Mouse (Mus musculus) kidney, postnatal 0 days (tissue): ENCODE measurements around the gene Neu1. TPM values are rescaled to one million over a fixed set of nuclear protein-coding genes. Genes with fewer than 3 reads are reported as not detected.

Experiments
- ATAC-seq: fragments of 200-750 bp; cut with Nextera tagmentation; replicated peaks from 2 replicates; pipeline ENCODE4 v1.8.0; 2017; ENCODE audit warnings: low read depth, moderate number of reproducible peaks, moderate TSS enrichment, moderate library complexity; ENCODE audit not compliant: low FRiP score
- DNase-seq: peaks from one replicate; pipeline ENCODE4 v3.0.0-alpha.2; 2016; ENCODE audit warnings: low spot score
- H3K27ac ChIP-seq: fragments of 300-500 bp; sonication (generic); 2 replicates; pipeline ENCODE4 v1.5.1; 2014; ENCODE audit warnings: mild to moderate bottlenecking
- H3K27me3 ChIP-seq: fragments of 300-500 bp; sonication (generic); 2 replicates; pipeline ENCODE4 v1.6.1; 2014; ENCODE audit warnings: low read length, mixed read lengths; ENCODE audit not compliant: insufficient read depth
- H3K36me3 ChIP-seq: fragments of 300-500 bp; sonication (generic); 2 replicates; pipeline ENCODE4 v1.6.1; 2014; ENCODE audit warnings: low read length, mixed read lengths; ENCODE audit not compliant: insufficient read depth
- H3K4me1 ChIP-seq: fragments of 300-500 bp; sonication (generic); replicated peaks from 2 replicates; pipeline ENCODE4 v1.6.1; 2014; ENCODE audit warnings: antibody characterized with exemption, low read length, mixed read lengths; ENCODE audit not compliant: insufficient read depth
- H3K4me2 ChIP-seq: fragments of 300-500 bp; sonication (generic); 2 replicates; pipeline ENCODE4 v1.6.1; 2014; ENCODE audit warnings: mild to moderate bottlenecking, low read length, moderate library complexity, mixed read lengths
- H3K4me3 ChIP-seq: fragments of 300-500 bp; sonication (generic); replicated peaks from 2 replicates; pipeline ENCODE4 v1.5.1; 2014; ENCODE audit warnings: low read depth, low read length
- H3K9ac ChIP-seq: fragments of 300-500 bp; sonication (generic); 2 replicates; pipeline ENCODE4 v1.6.1; 2014; ENCODE audit warnings: low read depth, low read length
- H3K9me3 ChIP-seq: fragments of 300-500 bp; sonication (generic); replicated peaks from 2 replicates; pipeline ENCODE4 v1.6.1; 2016; ENCODE audit warnings: low read length, inconsistent platforms, mixed read lengths
- CTCF ChIP-seq: IDR thresholded peaks from 2 replicates; pipeline ENCODE4 v1.5.1; 2016; ENCODE audit warnings: antibody characterized with exemption, low read depth, mild to moderate bottlenecking, moderate library complexity
- WGBS: fragments of 180-500 bp; shearing (Covaris S2); extraction: QIAGEN DNeasy Blood & Tissue Kit; methylation state at CpG from one replicate; pipeline ENCODE4 v1.1.7; 2014; 5-methylcytosine and 5-hydroxymethylcytosine counted together
- polyA plus RNA-seq: library from polyadenylated mRNA; unstranded; fragments of >200 nt; fragmentation: Nextera tagmentation; extraction: Ambion mirVana; gene quantifications from 2 replicates; pipeline ENCODE4 v1.2.1, GENCODE M21; 2015

Neu1 gene
- polyA plus RNA-seq, 1 experiment from 2014 or later: 92.0 TPM

- 83% methylated on average over 18 of the region's 18 CpGs for WGBS
- H3K27me3 ChIP-seq: no peaks in the 10 kb centered on the region
- H3K4me2 ChIP-seq: no peak overlapping the region
- peaks cover 8% of the 10 kb centered on the region; the same call in 1 of the 2 replicates for H3K4me1 ChIP-seq
- DNase-seq (no peak), ATAC-seq (no peak)
- no peak overlapping the region for H3K27ac ChIP-seq
- no peak for TF ChIP-seq CTCF
- no peaks in the 10 kb centered on the region for H3K9me3 ChIP-seq
- no peak overlapping the region for H3K9ac ChIP-seq
- no peak overlapping the region for H3K4me3 ChIP-seq
- no peaks in the 10 kb centered on the region for H3K36me3 ChIP-seq
These were observed 3.6 kb upstream of the Neu1 start for GRCm38 (mm10) chr17:34927306-34928019.

GRCm38 (mm10) chr17:34928841-34929240 is 2.2 kb upstream of the Neu1 start:
- no peak overlapping the region for H3K9ac ChIP-seq
- H3K9me3 ChIP-seq: no peaks in the 10 kb centered on the region
- no peak for ATAC-seq
- H3K4me1 ChIP-seq: peaks cover 10% of the 10 kb centered on the region; the same call in 1 of the 2 replicates
- 65% methylated on average over 4 of the region's 4 CpGs for WGBS
- H3K4me3 ChIP-seq: no peak overlapping the region
- no peak for TF ChIP-seq CTCF
- no peaks in the 10 kb centered on the region; the same call in 1 of the 2 replicates for H3K36me3 ChIP-seq
- no peak overlapping the region for H3K4me2 ChIP-seq
- no peaks in the 10 kb centered on the region for H3K27me3 ChIP-seq
- no peak for DNase-seq
- H3K27ac ChIP-seq: no peak overlapping the region

GRCm38 (mm10) chr17:34931735-34932098 is 664 bp downstream of the Neu1 start:
- peak overlapping the region; percentile 97 for H3K4me2 ChIP-seq

DNA sequence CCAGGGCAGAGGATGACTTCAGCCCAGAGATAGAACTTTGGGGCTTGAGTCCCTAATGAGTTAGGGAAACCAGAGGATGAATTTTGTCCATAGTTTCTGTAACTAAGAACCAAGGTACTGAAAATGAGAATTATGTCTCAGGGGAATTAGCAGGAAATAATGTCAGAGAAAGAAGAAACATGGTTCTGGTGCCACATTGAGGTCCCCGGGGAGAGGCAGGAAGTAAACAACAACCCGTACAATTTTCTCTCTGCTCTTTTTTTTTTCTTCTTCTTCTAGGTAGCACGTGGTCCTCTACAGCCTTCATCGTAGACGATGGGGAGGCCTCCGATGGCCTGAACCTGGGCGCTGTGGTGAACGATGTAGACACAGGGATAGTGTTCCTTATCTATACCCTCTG is 1.2 kb downstream of the Neu1 start:
- Histone ChIP-seq H3K9ac (peak overlapping the region; percentile 73), H3K36me3 (peaks cover 4% of the 10 kb centered on the region; the same call in 1 of the 2 replicates)
- no peak for TF ChIP-seq CTCF

More at GRCm38 (mm10) chr17:34931735-34932098, 664 bp downstream of the Neu1 start:
- ATAC-seq: peak; percentile 5; the same call in 1 of the 2 replicates
- Histone ChIP-seq H3K27me3 (no peaks in the 10 kb centered on the region), H3K9ac (peak overlapping the region; percentile 73), H3K9me3 (no peaks in the 10 kb centered on the region), H3K36me3 (peaks cover 4% of the 10 kb centered on the region; the same call in 1 of the 2 replicates), H3K27ac (peak overlapping the region; percentile 63), H3K4me1 (peaks cover 15% of the 10 kb centered on the region; the same call in 1 of the 2 replicates), H3K4me3 (peak overlapping the region; percentile 64)
- no peak for TF ChIP-seq CTCF
- DNase-seq: no peak
- WGBS: 14% methylated on average over 14 of the region's 14 CpGs

GRCm38 (mm10) chr17:34934031-34934430 is 3.0 kb downstream of the Neu1 start:
- ATAC-seq: no peak
- Histone ChIP-seq H3K4me3 (0 out of 2 replicates have a peak overlapping the region, but pooled peaks have one; percentile 4), H3K9me3 (no peaks in the 10 kb centered on the region), H3K4me1 (peaks cover 15% of the 10 kb centered on the region; the same call in 1 of the 2 replicates), H3K27ac (no peak overlapping the region), H3K36me3 (peaks cover 4% of the 10 kb centered on the region; the same call in 1 of the 2 replicates), H3K27me3 (no peaks in the 10 kb centered on the region), H3K9ac (0 out of 2 replicates have a peak overlapping the region, but pooled peaks have one; percentile 28), H3K4me2 (peak overlapping the region; percentile 36)
- TF ChIP-seq CTCF: no peak
- peak; percentile 63 for DNase-seq
- WGBS: 46% methylated on average over 24 of the region's 24 CpGs

More for the DNA sequence above, 1.2 kb downstream of the Neu1 start:
- WGBS: 83% methylated on average over 8 of the region's 8 CpGs
- Histone ChIP-seq H3K27me3 (no peaks in the 10 kb centered on the region), H3K27ac (no peak overlapping the region), H3K9me3 (no peaks in the 10 kb centered on the region), H3K4me3 (peak overlapping the region; percentile 64; the same call in 1 of the 2 replicates), H3K4me1 (peaks cover 15% of the 10 kb centered on the region; the same call in 1 of the 2 replicates), H3K4me2 (peak overlapping the region; percentile 97)
- no peak for ATAC-seq
- no peak for DNase-seq

DNA sequence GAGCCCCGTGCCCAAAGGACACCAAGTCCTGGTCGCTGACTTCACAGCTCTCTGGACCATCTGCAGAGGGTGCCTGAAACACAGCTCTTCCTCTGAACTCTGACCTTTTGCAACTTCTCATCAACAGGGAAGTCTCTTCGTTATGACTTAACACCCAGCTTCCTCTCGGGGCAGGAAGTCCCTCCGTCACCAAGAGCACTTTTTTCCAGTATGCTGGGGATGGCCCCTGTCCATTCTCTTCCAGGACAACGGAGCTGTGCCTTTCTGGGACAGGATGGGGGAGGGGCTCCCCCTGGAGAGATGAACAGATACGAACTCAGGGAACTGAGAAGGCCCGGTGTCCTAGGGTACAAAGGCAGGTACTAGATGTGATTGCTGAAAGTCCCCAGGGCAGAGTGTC is 3.8 kb downstream of the Neu1 start:
- Histone ChIP-seq H3K36me3 (peaks cover 4% of the 10 kb centered on the region; the same call in 1 of the 2 replicates), H3K27me3 (no peaks in the 10 kb centered on the region), H3K4me3 (no peak overlapping the region), H3K4me1 (peaks cover 15% of the 10 kb centered on the region; the same call in 1 of the 2 replicates), H3K4me2 (peak overlapping the region; percentile 36; the same call in 1 of the 2 replicates), H3K9me3 (no peaks in the 10 kb centered on the region), H3K27ac (no peak overlapping the region), H3K9ac (no peak overlapping the region)
- no peak for DNase-seq
- TF ChIP-seq CTCF: no peak
- 49% methylated on average over 8 of the region's 8 CpGs for WGBS
- no peak for ATAC-seq
